Mouse (Mus musculus): ENCODE data around the gene Hs6st2. TPM values are rescaled to one million over a fixed set of nuclear protein-coding genes. Genes with fewer than 3 reads are reported as not detected.

Gene Hs6st2
- total and polyA plus RNA-seq, 3 experiments = not detected

DNA sequence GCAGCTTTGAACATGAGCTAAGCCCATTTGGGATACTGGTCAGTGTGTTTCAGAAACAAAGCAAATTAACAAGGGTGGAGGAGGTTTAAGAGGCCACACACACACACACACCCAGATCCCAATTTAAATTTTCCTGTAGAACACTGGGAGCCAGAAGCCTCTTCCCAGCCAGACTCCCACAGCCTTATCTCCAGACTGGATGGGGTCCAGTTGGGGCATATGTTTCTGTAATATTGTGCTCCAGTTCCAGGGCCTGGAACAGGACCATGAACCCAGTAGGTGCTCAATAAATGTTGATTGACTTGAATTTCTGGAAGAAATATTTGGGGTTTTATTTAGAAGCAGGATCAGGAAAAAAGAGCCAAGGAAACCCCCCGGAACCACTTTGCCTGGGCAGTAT lies 176.0 kb downstream of the Hs6st2 start:
- Histone ChIP-seq H3K79me2 (ENCODE audit: control insufficient read depth, insufficient read depth, low read length, poor library complexity) (no peaks in the 10 kb centered on the region), H3K4me1 (ENCODE audit: control insufficient read depth in 1 of 2, insufficient read depth in 2 of 2, low read length in 2 of 2) (no peaks in the 10 kb centered on the region), H3K36me3 (ENCODE audit: control insufficient read depth in 1 of 2, insufficient read depth in 2 of 2, low read length in 2 of 2) (no peaks in the 10 kb centered on the region), H3K9ac (ENCODE audit: control insufficient read depth, low read depth, low read length, poor library complexity, severe bottlenecking) (no peak overlapping the region), H3K9me3 (replicated peaks; ENCODE audit: insufficient read depth, low read length) (no peaks in the 10 kb centered on the region), H3K27me3 (ENCODE audit: control insufficient read depth in 1 of 2, insufficient read depth in 2 of 2, low read length in 2 of 2) (no peaks in the 10 kb centered on the region), H3K27ac (ENCODE audit: control insufficient read depth, low read depth, low read length) (no peak overlapping the region), H3K4me3 (ENCODE audit: control insufficient read depth in 1 of 2, insufficient read depth in 1 of 2, low read depth in 2 of 2, low read length in 2 of 2) (no peak overlapping the region)
- no peak for DNase-seq (ENCODE audit: low read depth, low spot score)
- TF ChIP-seq MYB (IDR thresholded peaks at IDR 0.05; ENCODE audit: low read depth, low read length) (no peak), CHD1 (IDR thresholded peaks at IDR 0.05; ENCODE audit: low read depth, low read length) (no peak), MYC (IDR thresholded peaks at IDR 0.05; ENCODE audit: low read depth, low read length) (no peak), GATA1 (IDR thresholded peaks at IDR 0.05; ENCODE audit: low read depth, low read length) (no peak), CTCF (IDR thresholded peaks at IDR 0.05 in 2 of 3, conservative IDR thresholded peaks at IDR 0.05 in 1 of 3; ENCODE audit: control insufficient read depth in 1 of 3, insufficient read depth in 1 of 3, low read depth in 2 of 3, low read length in 3 of 3, poor library complexity in 1 of 3, severe bottlenecking in 1 of 3) (no peak), JUND (IDR thresholded peaks at IDR 0.05; ENCODE audit: low read depth, low read length) (no peak), MAZ (IDR thresholded peaks at IDR 0.05; ENCODE audit: low read depth, low read length) (no peak), UBTF (IDR thresholded peaks at IDR 0.05; ENCODE audit: borderline replicate concordance, insufficient read depth, low read depth, low read length) (no peak)

DNA sequence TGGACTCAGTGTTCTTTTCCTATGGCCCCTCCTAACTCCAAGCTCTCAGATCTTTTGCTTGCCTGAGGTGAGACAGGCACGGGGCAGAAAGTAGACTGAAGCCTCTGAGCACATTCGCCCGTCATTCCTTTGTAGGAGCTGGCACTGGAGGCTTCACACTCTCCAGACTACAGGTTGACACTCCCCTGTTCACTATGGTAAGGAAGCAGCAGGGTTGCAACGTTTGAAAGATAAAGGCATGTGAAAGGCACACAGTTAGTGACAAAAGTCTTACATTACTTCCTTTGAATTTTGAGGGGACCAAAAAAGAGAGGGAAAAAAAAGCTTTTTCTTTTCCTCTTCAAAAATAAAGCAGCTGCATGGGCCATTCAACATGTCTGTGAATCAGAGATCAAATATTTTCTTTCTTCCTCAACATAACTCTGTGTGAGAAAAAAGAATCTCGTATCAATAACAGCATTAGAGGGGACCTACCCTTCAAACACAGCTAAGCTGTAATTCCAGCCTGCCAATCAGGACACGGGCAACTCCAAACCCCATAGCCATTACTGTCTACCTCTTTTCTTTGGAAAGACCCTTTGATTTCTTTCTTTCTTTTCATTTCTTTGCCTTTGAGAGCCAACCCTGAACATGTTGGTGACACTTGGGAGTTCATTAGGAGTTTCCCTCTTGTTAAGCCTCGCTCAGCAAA lies 177.7 kb downstream of the Hs6st2 start:
- Histone ChIP-seq H3K4me3 (ENCODE audit: control insufficient read depth in 1 of 2, insufficient read depth in 1 of 2, low read depth in 2 of 2, low read length in 2 of 2) (no peak overlapping the region), H3K27me3 (ENCODE audit: control insufficient read depth in 1 of 2, insufficient read depth in 2 of 2, low read length in 2 of 2) (no peaks in the 10 kb centered on the region), H3K9me3 (replicated peaks; ENCODE audit: insufficient read depth, low read length) (no peaks in the 10 kb centered on the region), H3K36me3 (ENCODE audit: control insufficient read depth in 1 of 2, insufficient read depth in 2 of 2, low read length in 2 of 2) (no peaks in the 10 kb centered on the region), H3K79me2 (ENCODE audit: control insufficient read depth, insufficient read depth, low read length, poor library complexity) (no peaks in the 10 kb centered on the region), H3K4me1 (ENCODE audit: control insufficient read depth in 1 of 2, insufficient read depth in 2 of 2, low read length in 2 of 2) (no peaks in the 10 kb centered on the region), H3K27ac (ENCODE audit: control insufficient read depth, low read depth, low read length) (no peak overlapping the region), H3K9ac (ENCODE audit: control insufficient read depth, low read depth, low read length, poor library complexity, severe bottlenecking) (no peak overlapping the region)
- DNase-seq (ENCODE audit: low read depth, low spot score) = no peak
- TF ChIP-seq SMC3 (IDR thresholded peaks at IDR 0.05; ENCODE audit: low read depth, low read length) = no peak
- no peak for TF ChIP-seq ETS1 (IDR thresholded peaks at IDR 0.05; ENCODE audit: low read depth, low read length)
- no peak for TF ChIP-seq POLR2A (IDR thresholded peaks at IDR 0.05; ENCODE audit: control insufficient read depth in 1 of 2, insufficient read depth in 1 of 2, low read depth in 1 of 2, low read length in 2 of 2, poor library complexity in 1 of 2)
- no peak for TF ChIP-seq POLR2AphosphoS5 (IDR thresholded peaks at IDR 0.05; ENCODE audit: borderline replicate concordance, low read depth, low read length)
- no peak for TF ChIP-seq CHD1 (IDR thresholded peaks at IDR 0.05; ENCODE audit: low read depth, low read length)
- no peak for TF ChIP-seq USF2 (IDR thresholded peaks at IDR 0.05; ENCODE audit: borderline replicate concordance in 1 of 2, insufficient read depth in 1 of 2, low read depth in 1 of 2, low read length in 2 of 2)
- TF ChIP-seq HCFC1 (IDR thresholded peaks at IDR 0.05; ENCODE audit: low read depth, low read length) = no peak
- no peak for TF ChIP-seq MEF2A (IDR thresholded peaks at IDR 0.05; ENCODE audit: extremely low read depth, insufficient replicate concordance, low read depth, low read length, poor library complexity, severe bottlenecking)
- TF ChIP-seq KAT2A (conservative IDR thresholded peaks at IDR 0.05; ENCODE audit: low read depth, low read length) = no peak
- no peak for TF ChIP-seq MAFK (IDR thresholded peaks at IDR 0.05; ENCODE audit: borderline replicate concordance, low read depth, low read length)
- TF ChIP-seq MYB (IDR thresholded peaks at IDR 0.05; ENCODE audit: low read depth, low read length) = no peak
- no peak for TF ChIP-seq MAZ (IDR thresholded peaks at IDR 0.05; ENCODE audit: low read depth, low read length)
- TF ChIP-seq RAD21 (IDR thresholded peaks at IDR 0.05; ENCODE audit: low read depth, low read length) = no peak
- no peak for TF ChIP-seq MYC (IDR thresholded peaks at IDR 0.05; ENCODE audit: low read depth, low read length)
- no peak for TF ChIP-seq MXI1 (IDR thresholded peaks at IDR 0.05; ENCODE audit: low read depth, low read length)
- no peak for TF ChIP-seq GATA1 (IDR thresholded peaks at IDR 0.05; ENCODE audit: low read depth, low read length)
- no peak for TF ChIP-seq NRF1 (IDR thresholded peaks at IDR 0.05; ENCODE audit: insufficient read depth, low read depth, low read length, poor library complexity, severe bottlenecking)
- TF ChIP-seq CHD2 (IDR thresholded peaks at IDR 0.05; ENCODE audit: low read length) = no peak
- TF ChIP-seq MAX (IDR thresholded peaks at IDR 0.05; ENCODE audit: low read length) = no peak

Data from MEL (cell line).